Mouse (Mus musculus) spleen, adult 18-20 months (tissue): Measurements from ENCODE around the gene Fbxl22.

ENCODE experiments used
- DNase-seq, 2 experiments: peaks; one replicate each; pipeline ENCODE4 v3.0.0; 2022; ENCODE audit warnings: mixed read lengths in 2 of 2

The Fbxl22 gene

DNA sequence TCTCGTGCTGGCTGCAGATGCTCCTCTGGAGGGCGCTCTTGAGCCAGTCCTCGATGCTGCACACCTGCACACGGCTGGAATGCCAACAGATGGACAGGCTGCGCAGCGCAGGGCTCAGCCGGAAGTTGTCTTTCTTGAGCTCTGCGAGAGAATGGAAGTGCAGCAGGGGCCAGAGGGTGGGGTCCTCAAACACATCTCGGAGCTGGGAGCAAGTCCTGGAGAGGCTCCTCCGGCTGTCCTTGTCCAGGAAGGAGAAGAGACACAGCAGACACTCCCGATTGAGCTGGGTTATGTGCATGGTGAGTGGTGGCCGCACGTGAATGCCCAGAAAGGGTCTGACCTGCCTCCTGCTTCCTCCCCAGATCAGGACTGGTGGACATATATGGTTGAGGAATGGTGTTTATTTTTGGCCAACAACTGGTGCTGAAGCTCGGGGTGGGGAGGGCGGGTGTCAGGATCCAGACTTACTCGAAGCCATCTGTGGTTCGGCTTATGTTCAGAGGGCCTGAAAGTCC, at the start of gene Fbxl22:
Gene Fbxl22 (minus strand): TSS at position 338 of the 515 bp plus-strand sequence.
- peak in 1 of 2 experiments; percentile 34 for DNase-seq

DNA sequence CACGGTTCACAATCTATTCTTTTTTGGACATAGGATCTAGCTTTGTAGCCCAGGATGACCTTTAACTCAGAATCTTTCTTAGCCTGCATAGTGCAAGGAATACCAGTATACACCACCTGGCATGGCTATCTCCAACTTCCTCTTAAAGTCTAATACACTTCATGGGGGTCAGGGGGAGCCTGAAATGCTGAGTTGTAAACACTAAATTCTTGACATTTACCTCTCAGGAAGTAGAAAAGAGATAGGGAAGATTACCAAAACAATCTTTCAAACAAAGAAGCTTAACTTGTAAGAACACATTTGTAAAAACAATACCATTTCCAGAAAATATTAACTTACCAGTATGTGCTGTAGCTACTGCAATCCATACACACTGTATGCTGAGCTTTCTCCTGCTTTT, 47.8 kb upstream of the Fbxl22 start:
- DNase-seq, result no peak

DNA sequence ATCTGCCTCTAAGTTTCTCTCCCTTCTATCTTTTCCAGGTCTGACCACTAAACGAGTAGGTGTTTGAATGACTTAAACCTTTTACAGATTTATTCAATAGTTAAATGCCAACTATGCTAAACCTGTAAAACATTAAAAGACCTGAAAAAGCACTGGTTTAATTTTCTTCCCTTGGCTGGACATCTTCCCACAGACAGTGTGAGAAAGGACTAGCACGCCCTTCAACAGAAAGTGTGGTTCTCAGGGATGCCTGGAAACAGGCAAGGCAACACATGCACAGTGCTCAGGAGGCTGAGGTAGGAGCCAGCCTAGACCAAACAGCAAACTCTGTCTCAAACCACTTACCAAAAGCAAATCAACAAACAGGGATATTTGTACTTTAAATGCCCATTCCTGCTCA, 47.1 kb upstream of the Fbxl22 start:
- no peak for DNase-seq

DNA sequence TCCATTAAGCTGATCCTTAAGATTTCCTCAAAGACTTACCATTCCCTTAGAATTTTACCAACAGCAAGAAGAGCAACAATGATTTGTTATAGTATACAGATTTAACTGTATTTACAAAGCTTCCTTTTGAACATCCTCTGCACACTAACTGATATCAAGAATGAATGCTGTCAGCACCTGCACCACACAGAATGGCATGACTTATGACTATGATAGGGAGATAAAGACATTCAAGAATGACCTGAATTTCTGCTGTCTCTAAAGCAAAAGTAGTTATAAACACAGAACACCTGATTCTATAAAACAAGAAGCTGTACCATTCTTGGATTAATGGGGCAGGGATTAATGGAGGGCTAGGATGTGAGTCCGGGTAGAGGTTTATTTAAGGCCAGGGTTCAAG, 46.3 kb upstream of the Fbxl22 start:
- DNase-seq, result no peak

DNA sequence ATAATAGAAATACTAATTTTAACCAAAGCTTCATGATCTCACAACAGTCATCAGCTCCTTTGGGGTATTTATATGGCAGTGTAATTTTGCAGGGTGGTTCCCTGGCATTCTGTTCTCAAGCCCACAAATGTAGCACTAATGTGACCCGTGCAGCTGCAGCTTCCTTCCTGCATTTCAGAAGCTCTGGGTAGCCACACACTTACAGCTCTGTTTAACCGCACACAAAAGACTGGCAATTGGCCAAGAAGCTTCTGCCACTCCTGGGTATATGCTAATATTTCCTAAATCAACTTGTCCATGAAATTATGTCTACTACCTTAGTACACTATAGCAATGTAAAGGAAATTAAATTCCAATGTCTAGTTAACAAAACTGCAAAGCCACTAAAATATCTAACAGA, 45.9 kb upstream of the Fbxl22 start:
- DNase-seq, result peak in 1 of 2 experiments; percentile 9

DNA sequence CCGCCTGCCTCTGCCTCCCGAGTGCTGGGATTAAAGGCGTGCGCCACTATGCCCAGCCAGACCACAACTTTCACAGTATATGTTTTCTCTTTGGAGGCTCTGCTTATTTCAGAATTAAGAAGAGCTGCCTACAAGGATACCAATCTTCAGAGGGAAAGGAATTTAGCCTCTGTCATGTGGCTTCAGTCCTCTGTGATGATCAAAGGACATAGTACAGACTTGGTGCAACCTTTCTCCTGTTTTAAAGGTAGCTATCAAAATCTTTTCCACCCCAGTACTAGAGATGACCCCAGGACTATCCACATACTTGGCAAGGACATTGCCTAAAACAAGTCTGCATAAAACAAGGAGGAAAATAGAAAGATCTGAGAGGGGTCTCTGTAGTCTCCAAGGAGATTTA, 44.6 kb upstream of the Fbxl22 start:
- no peak for DNase-seq

DNA sequence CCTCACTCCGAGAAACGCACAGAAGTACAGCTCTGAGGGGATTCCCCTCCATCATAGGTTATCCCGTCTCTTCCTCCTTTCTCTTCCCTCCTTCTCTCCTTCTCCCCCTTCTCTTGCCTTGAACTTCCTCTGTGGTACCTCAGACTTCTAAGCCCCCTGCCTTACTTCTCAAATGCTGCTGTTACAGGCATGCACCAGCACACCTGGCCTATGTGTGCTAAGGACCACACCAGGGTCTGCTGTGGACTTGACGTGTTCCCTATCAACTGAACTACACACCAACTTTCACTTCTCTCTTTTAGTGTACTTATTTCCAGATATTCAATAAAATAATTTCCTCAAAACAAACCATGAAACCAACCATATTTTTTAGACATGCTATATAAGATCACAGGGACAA, 28.4 kb upstream of the Fbxl22 start:
- DNase-seq, result no peak

DNA sequence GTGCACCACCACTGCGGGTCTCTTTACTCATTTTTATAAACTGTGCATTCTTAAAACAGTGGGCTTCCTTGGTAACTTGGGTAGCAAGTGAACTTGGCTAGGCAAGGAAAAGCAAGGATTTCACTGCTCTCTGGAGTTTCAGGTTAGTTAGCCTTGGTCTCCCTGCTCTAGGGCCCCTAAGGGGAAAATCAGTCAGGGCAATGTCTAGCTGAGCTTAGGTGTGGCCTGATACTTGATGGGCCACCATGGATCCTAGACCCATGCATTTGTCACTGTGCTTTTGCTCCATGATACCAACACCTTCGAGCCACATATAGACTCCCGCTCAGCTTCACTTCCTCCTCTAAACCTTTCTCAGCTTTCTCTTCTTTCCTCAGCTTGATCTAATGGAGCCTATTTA, 7.2 kb upstream of the Fbxl22 start:
- DNase-seq, result no peak

DNA sequence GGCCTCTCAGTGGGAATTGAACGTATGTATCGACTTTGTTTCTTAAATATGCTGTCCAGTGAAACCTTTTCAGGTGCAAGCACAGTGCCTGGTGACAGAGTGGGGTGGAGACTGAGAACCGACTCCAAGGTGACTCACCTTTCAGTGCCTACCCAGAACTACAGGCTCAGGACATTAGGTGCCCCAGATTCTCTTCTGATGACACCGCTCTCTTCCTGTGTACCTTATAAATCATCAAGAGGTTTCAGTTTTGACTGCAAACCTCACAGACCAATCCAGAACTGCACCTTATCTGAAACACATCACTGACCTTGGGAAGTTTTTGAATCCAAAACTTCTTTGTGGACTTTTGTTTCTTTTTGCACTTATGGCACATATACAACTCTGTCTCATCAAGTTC, 5.9 kb upstream of the Fbxl22 start:
- no peak for DNase-seq

DNA sequence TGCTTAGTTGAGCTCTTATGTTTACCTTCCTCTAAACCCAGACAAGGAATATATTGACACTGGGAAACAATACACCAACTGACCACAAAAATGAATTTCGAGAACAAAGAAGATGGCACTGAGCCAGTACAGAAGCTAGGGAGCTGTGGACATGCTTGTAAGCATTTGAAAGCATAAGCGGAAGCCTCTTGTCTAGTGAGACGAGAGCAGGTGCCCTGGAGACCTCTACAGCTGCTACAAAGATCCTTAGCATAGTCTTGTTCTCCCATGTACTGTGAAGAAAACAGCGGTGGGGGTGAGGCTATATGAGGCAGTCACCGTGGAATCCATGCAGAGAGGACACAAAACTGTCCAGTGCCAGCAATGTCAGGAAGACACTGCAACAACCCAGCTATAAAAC, 4.5 kb upstream of the Fbxl22 start:
- no peak for DNase-seq

DNA sequence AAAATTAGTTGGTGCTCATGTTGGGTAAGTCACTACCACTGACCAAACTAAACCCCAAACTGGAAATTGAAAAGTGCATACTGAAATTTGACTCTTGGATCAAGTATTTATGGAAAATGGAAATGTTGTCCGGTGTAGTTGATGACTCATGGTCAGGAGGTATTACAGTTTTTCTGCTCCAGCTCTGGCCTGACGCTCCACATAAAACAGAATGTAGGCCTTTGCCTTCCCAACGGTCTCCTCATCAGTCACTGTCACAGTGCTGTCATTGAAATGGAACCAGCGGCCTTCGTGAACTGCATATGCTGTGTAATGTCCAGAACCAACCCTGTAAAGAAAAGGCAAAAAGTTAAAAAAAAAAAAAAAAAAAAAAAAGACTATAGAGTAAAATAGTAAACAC, 3.9 kb upstream of the Fbxl22 start:
- DNase-seq, result no peak

DNA sequence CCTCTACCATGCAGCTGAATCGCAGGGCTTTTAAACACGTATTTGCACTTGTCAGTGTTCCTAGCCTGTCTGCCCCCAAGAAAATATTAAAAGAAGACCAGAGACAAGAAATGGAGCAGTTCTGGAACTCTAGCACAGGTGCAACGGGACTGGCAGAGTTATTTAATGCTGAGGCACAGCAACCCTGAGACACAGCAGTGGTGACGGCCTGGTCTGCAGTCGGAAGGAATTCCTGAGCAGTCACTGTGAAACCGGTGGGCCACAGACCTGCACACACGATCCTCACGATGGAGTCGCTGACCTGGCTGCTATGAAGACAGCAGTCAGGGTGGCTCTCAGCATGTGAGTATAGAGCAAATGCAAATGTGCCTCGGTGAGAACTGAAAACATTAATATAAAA, 3.4 kb upstream of the Fbxl22 start:
- no peak for DNase-seq

DNA sequence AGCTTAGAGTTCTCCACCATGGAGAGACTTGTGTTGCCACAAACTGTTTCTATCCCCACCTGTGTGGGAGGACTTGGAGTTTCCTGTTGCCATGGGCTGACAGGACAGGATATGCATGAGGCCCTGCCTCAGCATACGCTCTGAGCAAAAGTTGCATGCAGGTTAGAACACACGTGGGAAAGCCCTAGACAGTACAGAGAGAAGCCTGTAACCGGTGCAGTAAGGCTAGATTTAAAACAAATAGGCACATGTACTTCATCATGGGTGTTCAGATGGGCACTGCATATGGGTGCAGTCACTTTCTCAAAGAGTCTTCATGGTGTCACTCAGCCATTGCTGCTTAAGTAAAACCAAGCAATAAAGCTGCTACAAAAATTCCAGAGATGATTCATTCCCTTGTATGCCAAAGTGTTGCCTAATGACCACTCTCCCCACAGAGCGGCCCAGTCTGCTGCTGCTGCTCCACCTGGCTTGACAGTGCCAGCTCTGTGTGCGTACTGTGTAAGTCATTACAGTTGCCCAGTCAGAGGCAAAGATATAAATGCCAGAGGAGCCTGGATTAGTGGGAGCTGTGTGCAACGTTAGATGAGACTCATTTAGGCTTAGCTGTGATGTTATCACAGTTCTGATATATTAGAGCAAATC, 2.0 kb upstream of the Fbxl22 start:
- DNase-seq, result no peak

DNA sequence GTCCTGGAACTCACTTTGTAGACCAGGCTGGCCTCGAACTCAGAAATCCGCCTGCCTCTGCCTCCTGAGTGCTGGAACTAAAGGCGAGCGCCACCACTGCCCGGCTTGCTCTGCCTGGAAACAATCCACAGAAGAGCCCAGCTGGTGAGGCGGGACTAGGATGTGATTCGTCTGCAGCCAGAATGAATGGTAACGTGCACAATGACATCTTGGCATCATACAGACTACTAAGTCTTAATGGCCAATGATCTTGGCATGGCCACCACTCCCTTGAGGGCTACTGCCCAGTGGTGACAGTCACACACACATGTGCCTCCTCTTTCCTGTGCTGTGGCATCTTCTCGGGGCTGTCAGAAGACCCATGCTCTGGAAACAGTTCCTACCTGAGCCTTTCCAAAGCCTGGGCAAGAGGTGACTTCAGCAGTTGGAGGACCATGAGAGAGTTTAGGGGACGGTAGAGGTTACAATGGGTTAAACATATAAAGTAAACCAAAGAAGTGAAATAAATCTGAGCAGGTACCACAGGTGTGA, 1.4 kb upstream of the Fbxl22 start:
- no peak for DNase-seq

DNA sequence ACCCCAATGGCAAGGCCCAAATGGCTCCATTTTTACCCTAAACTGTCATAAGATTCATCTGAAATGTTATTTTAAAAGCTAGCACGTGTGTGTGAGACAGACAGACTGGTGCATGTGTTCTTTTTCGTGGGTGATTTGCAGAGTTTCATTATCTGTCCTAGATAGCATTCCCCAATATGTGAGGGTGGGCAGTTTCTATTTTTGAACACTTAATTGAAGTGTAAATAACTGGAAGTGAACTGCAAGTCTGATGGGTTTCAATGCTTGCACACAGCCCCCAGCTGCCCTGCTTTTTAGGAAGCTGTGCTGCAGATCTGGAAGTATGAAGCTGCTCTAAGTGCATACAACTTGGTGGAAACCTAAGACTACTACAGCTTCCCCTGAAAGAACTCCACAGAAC, 722 bp upstream of the Fbxl22 start:
- DNase-seq, result no peak

DNA sequence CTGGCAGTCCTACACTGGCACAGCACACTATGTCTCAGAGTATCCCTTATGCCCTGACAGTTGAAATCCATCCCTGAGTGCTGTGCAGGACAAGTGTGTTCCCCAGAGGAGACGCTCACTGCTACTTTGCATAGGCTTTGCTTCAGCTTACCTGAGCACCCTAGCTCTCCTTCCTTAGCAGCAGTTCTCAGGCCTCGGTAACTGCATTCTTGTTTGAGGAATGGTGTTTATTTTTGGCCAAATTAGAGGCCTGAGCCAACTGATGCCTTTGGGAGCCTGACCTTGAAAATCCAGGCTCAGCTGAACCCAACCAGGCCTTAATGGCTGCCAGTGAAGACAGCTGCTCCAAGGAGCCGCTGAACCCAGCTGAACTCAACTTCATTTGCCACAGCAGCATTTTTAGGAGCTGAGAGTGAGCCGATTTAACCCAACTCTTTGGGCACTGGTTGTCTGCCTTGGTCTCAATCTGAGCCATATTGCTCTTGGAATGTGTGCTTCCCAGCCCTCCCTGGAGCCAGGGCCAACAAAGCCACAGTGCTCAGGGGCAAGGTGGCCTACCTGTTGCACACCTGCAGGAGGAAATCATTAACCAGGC, 635 bp downstream of the Fbxl22 start:
- DNase-seq, result no peak

DNA sequence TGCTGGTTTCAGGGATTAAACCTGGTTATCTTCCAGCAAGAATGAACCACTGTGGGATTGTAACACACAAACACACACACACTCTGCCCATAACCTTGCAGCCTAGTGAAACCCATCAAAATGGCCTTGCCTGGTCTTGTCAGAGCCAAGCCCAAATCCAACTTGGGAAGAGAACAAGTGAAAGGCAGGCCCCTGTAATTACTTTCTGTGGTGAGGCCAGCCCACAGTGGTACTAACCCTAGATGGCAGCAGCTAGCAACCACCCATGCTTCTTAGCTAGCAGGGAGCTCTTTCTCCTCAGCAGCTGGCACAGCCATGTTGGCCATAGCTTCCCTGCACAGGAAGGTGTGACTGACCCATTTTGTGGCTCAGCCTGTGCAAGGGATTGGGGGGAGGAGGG, 1.2 kb downstream of the Fbxl22 start:
- DNase-seq, result no peak

DNA sequence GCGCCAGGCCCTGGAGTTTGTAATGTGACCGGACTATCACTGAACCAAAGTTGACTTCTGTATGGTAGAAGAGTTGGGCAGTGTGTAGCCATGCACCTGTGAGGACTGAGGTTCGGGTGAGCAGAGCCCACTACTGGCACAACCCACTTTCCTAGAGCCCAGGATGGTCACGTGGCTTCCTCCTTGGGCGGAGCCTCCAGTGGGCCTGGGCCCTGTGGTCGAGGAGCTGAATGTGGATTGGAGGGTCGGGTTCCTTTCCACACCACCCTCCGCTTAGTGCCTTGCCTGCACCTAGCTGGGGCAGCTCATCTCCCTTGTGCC, 2.1 kb downstream of the Fbxl22 start:
- DNase-seq, result peak; percentile 75 to 76

DNA sequence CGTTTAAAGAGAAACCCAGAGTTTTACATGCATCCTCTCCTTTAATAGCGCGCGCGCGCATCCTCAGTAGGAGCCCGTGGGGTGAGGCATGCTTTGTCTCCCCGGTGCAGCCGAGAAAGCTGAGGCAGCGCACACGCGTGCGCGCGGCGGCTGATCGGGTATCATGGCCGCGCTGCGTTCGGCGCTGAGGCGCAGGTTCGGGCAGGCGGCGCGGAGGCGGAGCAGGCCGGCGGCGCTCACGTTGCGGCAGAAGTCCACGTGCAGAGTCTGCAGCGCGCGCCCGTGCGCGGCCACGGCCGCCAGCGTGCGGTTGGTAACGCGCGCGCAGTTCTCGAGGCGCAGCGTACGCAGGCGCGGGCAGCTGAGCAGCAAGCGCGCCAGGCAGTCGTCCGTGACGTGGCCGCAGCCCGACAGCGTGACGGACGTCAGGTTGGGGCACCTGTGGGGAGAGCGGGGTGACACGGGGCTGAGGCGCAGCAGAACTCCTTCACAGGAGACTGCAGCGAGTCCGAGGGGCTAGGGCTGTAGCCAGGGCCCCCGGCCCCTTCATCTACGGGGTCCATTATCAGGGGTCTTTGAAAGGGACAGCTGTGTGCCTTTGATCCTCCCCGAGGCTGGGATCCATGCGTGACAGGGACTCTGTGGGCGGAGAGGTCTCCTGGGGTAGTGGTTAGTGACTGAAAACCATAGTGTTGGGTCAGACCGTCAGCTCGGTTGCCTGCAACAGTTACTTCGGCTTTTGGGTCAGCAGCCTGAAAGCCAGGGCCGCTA, 2.6 kb downstream of the Fbxl22 start:
- peak; percentile 85 to 88 for DNase-seq

DNA sequence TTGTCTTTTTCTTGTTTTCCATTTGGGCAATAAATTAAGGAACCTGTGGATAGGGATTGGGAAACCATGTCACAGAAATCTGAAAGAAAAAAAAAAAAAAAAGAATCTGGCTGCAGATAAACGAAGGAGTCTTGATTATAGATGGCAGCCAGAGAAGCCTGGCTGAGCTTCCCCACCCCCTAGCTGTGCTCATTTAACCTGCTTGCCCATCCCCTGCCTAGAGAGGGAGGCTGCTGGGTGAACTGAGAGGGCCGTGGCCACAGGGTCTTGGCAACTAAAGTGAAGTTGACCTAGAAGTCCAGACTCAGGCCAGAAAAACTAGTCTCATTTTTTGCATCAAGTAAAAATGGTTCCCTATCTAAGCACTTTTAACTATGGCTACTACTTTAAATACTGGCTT, 3.4 kb downstream of the Fbxl22 start:
- DNase-seq, result no peak

DNA sequence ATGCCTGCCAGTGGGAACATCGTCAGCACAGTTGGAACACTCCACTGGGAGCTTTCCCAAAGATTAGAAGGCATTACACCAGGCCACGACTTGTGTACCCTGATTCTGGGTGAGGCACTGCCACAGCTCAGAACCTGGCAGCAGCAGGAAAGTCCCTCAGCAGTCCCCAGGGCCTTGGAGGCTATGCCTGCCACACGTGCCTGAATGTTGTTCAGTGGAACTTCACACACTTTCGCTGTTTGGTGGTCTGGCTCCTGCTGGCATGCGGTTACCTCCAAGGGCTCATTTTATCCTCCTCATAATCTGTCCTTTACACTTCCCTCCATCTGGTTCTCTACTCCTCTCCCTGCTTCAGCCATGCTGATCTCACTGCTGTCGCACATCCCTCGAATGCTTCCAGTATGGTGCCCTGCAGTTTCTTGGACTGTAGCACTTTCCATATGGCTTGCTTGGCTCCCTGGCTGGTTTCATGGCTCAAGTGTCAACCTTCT, 4.0 kb downstream of the Fbxl22 start:
- DNase-seq, result no peak

DNA sequence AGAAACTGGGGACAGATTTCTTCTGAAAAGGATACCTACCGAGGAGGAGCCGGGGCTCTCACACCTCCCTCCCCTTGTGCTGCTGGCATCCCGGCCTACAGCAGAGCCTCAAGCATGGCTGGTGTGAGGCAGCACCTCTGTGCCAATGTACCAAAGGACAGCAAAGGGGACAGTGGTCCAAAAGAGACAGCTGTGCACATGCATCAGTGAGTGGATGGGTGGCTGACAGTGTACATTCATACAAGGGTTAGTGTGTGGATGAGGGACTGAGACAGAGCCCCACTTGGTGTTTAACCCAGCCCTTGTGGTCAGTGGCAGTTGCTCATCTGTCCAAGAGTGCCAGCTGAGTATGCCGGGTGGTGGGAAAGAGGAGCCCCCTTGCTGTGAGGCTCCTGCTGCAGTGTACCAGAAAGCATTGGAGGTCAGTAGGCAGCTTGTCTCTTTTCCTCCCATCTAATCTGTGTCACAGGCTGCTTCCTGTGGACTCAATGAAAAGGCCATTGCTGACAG, 5.4 kb downstream of the Fbxl22 start:
- no peak for DNase-seq

DNA sequence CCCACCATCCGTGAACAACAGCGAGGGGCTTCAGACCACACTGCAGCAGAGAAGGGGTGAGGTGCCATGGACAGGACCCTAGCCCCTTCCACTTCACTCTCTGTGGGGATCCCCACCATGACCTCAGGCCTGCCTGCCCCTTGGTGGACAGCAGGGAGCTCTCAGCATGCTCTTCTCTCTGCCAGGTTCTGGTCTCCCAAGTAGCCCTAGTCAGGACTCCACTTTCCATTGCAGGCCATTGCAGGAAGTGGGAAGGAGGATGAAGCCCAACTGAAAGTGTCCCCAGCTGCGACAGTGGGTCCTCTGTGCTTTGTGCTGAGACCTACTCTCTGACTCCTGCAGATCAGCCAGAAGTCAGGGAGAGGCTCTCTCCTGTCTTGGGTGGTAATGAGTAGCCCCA, 6.7 kb downstream of the Fbxl22 start:
- no peak for DNase-seq

DNA sequence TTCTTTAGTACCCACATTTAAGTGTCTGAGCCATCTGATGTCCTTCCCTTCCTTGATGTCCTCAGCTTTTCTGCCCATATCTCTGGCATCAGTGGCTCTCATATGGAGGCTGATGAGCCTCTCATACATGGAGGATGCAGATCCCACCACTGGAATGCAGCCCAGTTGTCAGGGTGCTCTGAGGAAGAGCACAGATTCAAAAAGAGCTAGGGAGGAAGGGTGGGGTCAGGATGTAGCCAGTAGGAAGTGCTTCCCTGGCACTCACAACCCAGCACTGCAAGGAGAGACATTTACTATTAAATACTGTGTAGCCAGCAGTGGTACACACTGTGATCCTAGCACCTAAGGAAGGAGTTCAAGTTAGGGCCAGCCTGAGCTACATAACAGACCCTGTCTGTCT, 8.0 kb downstream of the Fbxl22 start:
- no peak for DNase-seq
